Mouse (Mus musculus) hindbrain, embryonic 10.5 days (tissue): ENCODE measurements around the gene Sit1. TPM values are rescaled to one million over a fixed set of nuclear protein-coding genes. Genes with fewer than 3 reads are reported as not detected.

Experiments used
- DNase-seq: peaks from one replicate; pipeline ENCODE4 v3.0.0-alpha.2; 2017; ENCODE audit warnings: low spot score
- H3K27ac ChIP-seq: fragments of 300-500 bp; sonication (generic); 2 replicates; pipeline ENCODE4 v1.5.1; 2016; ENCODE audit warnings: mild to moderate bottlenecking, moderate library complexity
- H3K27me3 ChIP-seq: fragments of 300-500 bp; sonication (generic); 2 replicates; pipeline ENCODE4 v1.6.1; 2016; ENCODE audit warnings: mild to moderate bottlenecking; ENCODE audit not compliant: poor library complexity, insufficient read depth, severe bottlenecking
- H3K36me3 ChIP-seq: fragments of 300-500 bp; sonication (generic); 2 replicates; pipeline ENCODE4 v1.6.1; 2016; ENCODE audit warnings: mild to moderate bottlenecking, moderate library complexity
- H3K4me1 ChIP-seq: fragments of 300-500 bp; sonication (generic); replicated peaks from 2 replicates; pipeline ENCODE4 v1.6.1; 2016; ENCODE audit warnings: mild to moderate bottlenecking
- H3K4me3 ChIP-seq: fragments of 300-500 bp; sonication (generic); 2 replicates; pipeline ENCODE4 v1.5.1; 2016; ENCODE audit warnings: mild to moderate bottlenecking, moderate library complexity
- H3K9me3 ChIP-seq: fragments of 300-500 bp; sonication (generic); 2 replicates; pipeline ENCODE4 v1.6.1; 2016; ENCODE audit warnings: mild to moderate bottlenecking, moderate library complexity
- WGBS: fragments of 180-500 bp; shearing (Covaris S2); methylation state at CpG from one replicate; pipeline ENCODE4 v1.1.7; 2016; 5-methylcytosine and 5-hydroxymethylcytosine counted together
- polyA plus RNA-seq: library from polyadenylated mRNA; unstranded; fragments of >200 nt; fragmentation: Nextera tagmentation; extraction: Ambion mirVana; gene quantifications from 2 replicates; pipeline ENCODE4 v1.2.1, GENCODE M21; 2016

Gene Sit1
- polyA plus RNA-seq, 1 experiment from 2014 or later, result not detected

- no peaks in the 10 kb centered on the region for H3K9me3 ChIP-seq
- no peak overlapping the region for H3K27ac ChIP-seq
- no peaks in the 10 kb centered on the region for H3K36me3 ChIP-seq
- DNase-seq, result no peak
- peaks cover 45% of the 10 kb centered on the region for H3K27me3 ChIP-seq
- no peak overlapping the region for H3K4me3 ChIP-seq
- WGBS, result 79% methylated on average over 19 of the region's 19 CpGs
- H3K4me1 ChIP-seq, result peaks cover 26% of the 10 kb centered on the region
Measured at GRCm38 (mm10) chr4:43511675-43512454, 28.3 kb upstream of the Sit1 start.

GRCm38 (mm10) chr4:43509109-43509508 is 25.6 kb upstream of the Sit1 start:
- Histone ChIP-seq H3K27me3 (peaks cover 51% of the 10 kb centered on the region), H3K9me3 (no peaks in the 10 kb centered on the region), H3K4me1 (peaks cover 28% of the 10 kb centered on the region), H3K27ac (peak overlapping the region; percentile 76), H3K36me3 (no peaks in the 10 kb centered on the region), H3K4me3 (peak overlapping the region; percentile 53)
- DNase-seq, result peak; percentile 15
- 29% methylated on average over 9 of the region's 9 CpGs for WGBS

GRCm38 (mm10) chr4:43508666-43508997 is 25.1 kb upstream of the Sit1 start:
- Histone ChIP-seq H3K4me1 (peaks cover 28% of the 10 kb centered on the region), H3K36me3 (no peaks in the 10 kb centered on the region), H3K4me3 (peak overlapping the region; percentile 53), H3K9me3 (no peaks in the 10 kb centered on the region), H3K27ac (peak overlapping the region; percentile 76), H3K27me3 (peaks cover 51% of the 10 kb centered on the region)
- DNase-seq, result peak; percentile 57
- 11% methylated on average over 13 of the region's 13 CpGs for WGBS

- 9% methylated on average over 22 of the region's 22 CpGs for WGBS
- H3K27ac ChIP-seq, result peak overlapping the region; percentile 76
Measured at GRCm38 (mm10) chr4:43507938-43508665, 24.6 kb upstream of the Sit1 start.

GRCm38 (mm10) chr4:43506536-43507185 is 23.1 kb upstream of the Sit1 start, which contains the start of gene Car9:
Gene Car9 (plus strand): TSS chr4:43506966.
- WGBS, result 50% methylated on average over 9 of the region's 9 CpGs
- Histone ChIP-seq H3K4me1 (peaks cover 28% of the 10 kb centered on the region), H3K27ac (no peak within 1 kb of the TSS), H3K27me3 (peaks cover 59% of the 10 kb centered on the region), H3K36me3 (no peaks in the 10 kb centered on the region), H3K4me3 (0 out of 2 replicates have a peak within 1 kb of the TSS, but pooled peaks have one; percentile 53), H3K9me3 (no peaks in the 10 kb centered on the region)
- DNase-seq, result no peak

More at GRCm38 (mm10) chr4:43507938-43508665, 24.6 kb upstream of the Sit1 start:
- peaks cover 28% of the 10 kb centered on the region for H3K4me1 ChIP-seq
- no peaks in the 10 kb centered on the region for H3K36me3 ChIP-seq
- DNase-seq, result no peak
- H3K27me3 ChIP-seq, result peaks cover 55% of the 10 kb centered on the region
- peak overlapping the region; percentile 53 for H3K4me3 ChIP-seq
- no peaks in the 10 kb centered on the region for H3K9me3 ChIP-seq

- Histone ChIP-seq H3K27ac (no peak overlapping the region), H3K27me3 (peaks cover 65% of the 10 kb centered on the region), H3K36me3 (no peaks in the 10 kb centered on the region), H3K4me3 (no peak overlapping the region), H3K4me1 (peaks cover 28% of the 10 kb centered on the region), H3K9me3 (no peaks in the 10 kb centered on the region)
- DNase-seq, result no peak
- 76% methylated on average over 8 of the region's 8 CpGs for WGBS
Measured at GRCm38 (mm10) chr4:43506074-43506473, 22.5 kb upstream of the Sit1 start.

- no peak overlapping the region for H3K4me3 ChIP-seq
- 84% methylated on average over 4 of the region's 4 CpGs for WGBS
- no peak for DNase-seq
- no peak overlapping the region for H3K27ac ChIP-seq
- no peaks in the 10 kb centered on the region for H3K9me3 ChIP-seq
- H3K27me3 ChIP-seq, result peaks cover 71% of the 10 kb centered on the region
- no peaks in the 10 kb centered on the region for H3K36me3 ChIP-seq
- peaks cover 32% of the 10 kb centered on the region for H3K4me1 ChIP-seq
Measured at GRCm38 (mm10) chr4:43504269-43504668, 20.7 kb upstream of the Sit1 start.

DNA sequence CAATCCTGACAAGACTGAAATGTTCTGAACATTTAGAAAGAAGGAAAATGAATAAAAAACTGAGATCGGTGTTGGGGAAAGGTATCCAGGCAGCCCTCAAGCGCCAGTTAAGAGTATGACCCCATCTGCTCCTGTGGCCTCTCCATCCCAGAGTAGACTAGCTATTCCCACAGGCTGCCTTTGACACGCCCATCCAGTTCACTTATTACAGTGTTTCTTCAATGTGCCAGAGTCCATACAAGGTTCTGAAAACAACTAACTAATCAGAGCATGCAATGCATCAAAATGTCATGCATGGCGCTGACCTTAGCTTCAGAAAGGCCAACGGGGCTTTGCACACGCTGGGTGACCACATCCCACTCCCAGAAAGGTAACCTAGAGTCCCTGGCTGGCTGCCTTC is 20.0 kb upstream of the Sit1 start:
- H3K27me3 ChIP-seq, result peaks cover 64% of the 10 kb centered on the region
- H3K4me3 ChIP-seq, result no peak overlapping the region
- peaks cover 32% of the 10 kb centered on the region for H3K4me1 ChIP-seq
- 81% methylated on average over 6 of the region's 6 CpGs for WGBS
- DNase-seq, result no peak
- H3K9me3 ChIP-seq, result no peaks in the 10 kb centered on the region
- H3K27ac ChIP-seq, result no peak overlapping the region
- no peaks in the 10 kb centered on the region for H3K36me3 ChIP-seq

DNA sequence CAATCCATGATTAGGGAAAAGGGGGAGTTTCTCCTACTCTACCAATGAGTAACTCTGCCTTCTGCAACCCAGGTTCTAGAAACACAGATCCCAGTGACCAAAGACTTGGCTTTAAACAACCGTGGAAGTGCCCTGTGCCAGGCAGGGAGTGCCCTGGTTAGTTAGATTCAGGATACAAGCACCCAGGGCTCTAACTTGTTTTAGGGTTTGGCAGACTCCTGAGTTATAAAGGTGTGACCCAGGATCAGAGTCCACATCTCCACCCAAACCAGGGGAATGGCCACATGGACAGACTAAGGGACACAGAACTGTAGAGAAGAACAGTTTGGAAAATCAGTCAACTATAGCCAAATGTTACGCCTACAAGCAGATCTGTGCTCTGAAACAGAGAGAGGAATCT is 19.5 kb upstream of the Sit1 start:
- H3K36me3 ChIP-seq, result no peaks in the 10 kb centered on the region
- no peak overlapping the region for H3K4me3 ChIP-seq
- H3K27ac ChIP-seq, result no peak overlapping the region
- no peak for DNase-seq
- peaks cover 32% of the 10 kb centered on the region for H3K4me1 ChIP-seq
- 78% methylated on average over 2 of the region's 2 CpGs for WGBS
- peaks cover 59% of the 10 kb centered on the region for H3K27me3 ChIP-seq
- H3K9me3 ChIP-seq, result no peaks in the 10 kb centered on the region

DNA sequence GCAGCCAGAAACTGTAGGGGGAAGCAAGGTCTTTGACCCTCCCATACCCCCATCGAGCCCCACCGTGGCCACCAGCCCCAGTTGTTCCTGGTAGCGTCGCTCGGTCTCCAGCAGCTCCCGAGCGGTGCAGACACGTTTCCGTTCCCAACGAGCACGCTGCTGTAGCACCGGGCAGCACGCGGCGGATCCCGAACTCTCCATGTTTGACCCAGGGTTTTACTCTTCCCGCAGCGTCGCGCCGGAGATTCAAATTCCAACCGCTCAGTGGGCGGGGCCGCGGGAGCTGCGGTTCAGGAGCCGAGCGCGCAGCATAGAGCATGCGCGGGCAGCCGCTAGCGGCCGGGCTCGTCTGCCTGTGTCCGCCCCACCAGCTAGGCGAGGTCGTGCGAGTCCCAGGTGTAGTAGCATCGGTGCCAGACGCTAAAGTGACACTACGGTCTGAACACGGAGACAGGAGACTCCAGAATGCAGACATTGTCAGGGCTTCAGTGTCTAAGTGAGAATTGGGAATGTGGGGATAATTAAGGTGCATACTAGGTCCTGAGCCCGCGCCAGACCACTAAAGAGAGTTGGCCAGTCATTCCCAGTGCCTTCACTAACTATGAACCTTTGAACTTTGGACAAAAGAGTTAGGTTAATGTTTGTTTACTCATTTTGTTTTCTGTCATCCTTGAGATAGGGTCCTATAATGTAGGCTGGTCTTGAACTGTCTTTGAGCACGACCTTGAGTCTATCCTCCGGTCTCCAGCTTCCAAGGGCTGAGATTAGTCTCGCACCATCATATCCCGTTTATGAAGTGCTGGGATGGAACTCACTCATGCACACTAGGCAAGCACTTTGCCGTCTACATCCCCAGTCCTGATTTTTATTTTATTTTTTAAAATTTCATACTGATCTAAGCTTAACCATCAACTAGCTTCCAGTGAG is 16.1 kb upstream of the Sit1 start, which contains the start of gene Arhgef39:
TSS of gene Arhgef39 (minus strand) at position 289 of the 927 bp plus-strand sequence.
- Histone ChIP-seq H3K9me3 (no peaks in the 10 kb centered on the region), H3K4me1 (peaks cover 43% of the 10 kb centered on the region), H3K36me3 (peaks cover 28% of the 10 kb centered on the region), H3K4me3 (peak within 1 kb of the TSS; percentile 76), H3K27ac (peak within 1 kb of the TSS; percentile 93), H3K27me3 (peaks cover 39% of the 10 kb centered on the region)
- DNase-seq, result peak; percentile 86
- 8% methylated on average over 50 of the region's 50 CpGs for WGBS

- H3K4me1 ChIP-seq, result peaks cover 50% of the 10 kb centered on the region
- WGBS, result 14% methylated on average over 8 of the region's 8 CpGs
- H3K4me3 ChIP-seq, result peak overlapping the region; percentile 76
- H3K27me3 ChIP-seq, result peaks cover 39% of the 10 kb centered on the region
- peak overlapping the region; percentile 93 for H3K27ac ChIP-seq
- H3K36me3 ChIP-seq, result peaks cover 28% of the 10 kb centered on the region
- DNase-seq, result peak; percentile 57
- no peaks in the 10 kb centered on the region for H3K9me3 ChIP-seq
Measured at GRCm38 (mm10) chr4:43498983-43499382, 15.4 kb upstream of the Sit1 start.

GRCm38 (mm10) chr4:43497946-43498345 is 14.4 kb upstream of the Sit1 start:
- peak overlapping the region; percentile 93; the same call in 1 of the 2 replicates for H3K27ac ChIP-seq
- H3K4me1 ChIP-seq, result peaks cover 55% of the 10 kb centered on the region
- 77% methylated on average over 4 of the region's 4 CpGs for WGBS
- peaks cover 28% of the 10 kb centered on the region for H3K36me3 ChIP-seq
- no peak for DNase-seq
- H3K4me3 ChIP-seq, result peak overlapping the region; percentile 76
- no peaks in the 10 kb centered on the region for H3K9me3 ChIP-seq
- H3K27me3 ChIP-seq, result peaks cover 34% of the 10 kb centered on the region
